Mouse (Mus musculus) lung, embryonic 16.5 days (tissue): ENCODE results near the gene Fer1l5. TPM values are rescaled to one million over a fixed set of nuclear protein-coding genes. Genes with fewer than 3 reads are reported as not detected.

Experiments used
- ATAC-seq: fragments of 200-750 bp; cut with Nextera tagmentation; 2 replicates; pipeline ENCODE4 v1.8.0; 2017; ENCODE audit warnings: low read depth, mild to moderate bottlenecking, moderate library complexity
- H3K27ac ChIP-seq: fragments of 300-500 bp; sonication (generic); 2 replicates; pipeline ENCODE4 v1.5.1; 2014; ENCODE audit warnings: mild to moderate bottlenecking, control low read depth, low read length
- H3K27me3 ChIP-seq: fragments of 300-500 bp; sonication (generic); 2 replicates; pipeline ENCODE4 v1.6.1; 2014; ENCODE audit warnings: low read depth, low read length, mixed read lengths; ENCODE audit not compliant: control insufficient read depth, insufficient read depth
- H3K36me3 ChIP-seq: fragments of 300-500 bp; sonication (generic); 2 replicates; pipeline ENCODE4 v1.6.1; 2014; ENCODE audit warnings: low read length; ENCODE audit not compliant: control insufficient read depth, insufficient read depth
- H3K4me1 ChIP-seq: fragments of 300-500 bp; sonication (generic); replicated peaks from 2 replicates; pipeline ENCODE4 v1.6.1; 2014; ENCODE audit warnings: low read length, mixed read lengths; ENCODE audit not compliant: control insufficient read depth, insufficient read depth
- H3K4me2 ChIP-seq: fragments of 300-500 bp; sonication (generic); 2 replicates; pipeline ENCODE4 v1.6.1; 2014; ENCODE audit warnings: low read depth, low read length, control low read depth
- H3K4me3 ChIP-seq: fragments of 300-500 bp; sonication (generic); 2 replicates; pipeline ENCODE4 v1.5.1; 2014; ENCODE audit warnings: mild to moderate bottlenecking, low read length, control low read depth
- H3K9ac ChIP-seq: fragments of 300-500 bp; sonication (generic); 2 replicates; pipeline ENCODE4 v1.6.1; 2014; ENCODE audit warnings: low read length, control low read depth
- H3K9me3 ChIP-seq: fragments of 300-500 bp; sonication (generic); 2 replicates; pipeline ENCODE4 v1.6.1; 2016; ENCODE audit warnings: low read length; ENCODE audit not compliant: control insufficient read depth
- WGBS: fragments of 180-500 bp; shearing (Covaris S2); extraction: QIAGEN DNeasy Blood & Tissue Kit; methylation state at CpG from one replicate; pipeline ENCODE4 v1.1.7; 2014; 5-methylcytosine and 5-hydroxymethylcytosine counted together
- polyA plus RNA-seq: library from polyadenylated mRNA; unstranded; fragments of >200 nt; fragmentation: Nextera tagmentation; extraction: Ambion mirVana; gene quantifications from 2 replicates; pipeline ENCODE4 v1.2.1, GENCODE M21; 2015

The Fer1l5 gene
- polyA plus RNA-seq, 1 experiment from 2014 or later = 0.88 TPM

GRCm38 (mm10) chr1:36401509-36401908 lies 29.4 kb downstream of the Fer1l5 start:
- no peaks in the 10 kb centered on the region for H3K36me3 ChIP-seq
- H3K4me2 ChIP-seq = no peak overlapping the region
- H3K27ac ChIP-seq = no peak overlapping the region
- no peak overlapping the region for H3K9ac ChIP-seq
- no peaks in the 10 kb centered on the region for H3K4me1 ChIP-seq
- H3K9me3 ChIP-seq = no peaks in the 10 kb centered on the region
- no peaks in the 10 kb centered on the region for H3K27me3 ChIP-seq
- 52% methylated on average over 4 of the region's 4 CpGs for WGBS
- no peak for ATAC-seq
- H3K4me3 ChIP-seq = no peak overlapping the region

GRCm38 (mm10) chr1:36404531-36404930 lies 32.4 kb downstream of the Fer1l5 start:
- Histone ChIP-seq H3K27me3 (no peaks in the 10 kb centered on the region), H3K27ac (no peak overlapping the region), H3K4me1 (no peaks in the 10 kb centered on the region), H3K4me2 (no peak overlapping the region), H3K4me3 (no peak overlapping the region), H3K9ac (no peak overlapping the region), H3K36me3 (no peaks in the 10 kb centered on the region), H3K9me3 (no peaks in the 10 kb centered on the region)
- WGBS = 63% methylated on average over 6 of the region's 6 CpGs
- ATAC-seq = no peak

GRCm38 (mm10) chr1:36429511-36429910 lies 57.4 kb downstream of the Fer1l5 start:
- Histone ChIP-seq H3K4me3 (no peak overlapping the region), H3K36me3 (peaks cover 23% of the 10 kb centered on the region), H3K27me3 (no peaks in the 10 kb centered on the region), H3K9ac (no peak overlapping the region), H3K27ac (no peak overlapping the region), H3K4me2 (no peak overlapping the region), H3K4me1 (no peaks in the 10 kb centered on the region), H3K9me3 (no peaks in the 10 kb centered on the region)
- ATAC-seq = no peak
- 90% methylated on average over 2 of the region's 2 CpGs for WGBS

GRCm38 (mm10) chr1:36432999-36433398 lies 60.9 kb downstream of the Fer1l5 start:
- no peak for ATAC-seq
- WGBS = 59% methylated on average over 4 of the region's 4 CpGs
- Histone ChIP-seq H3K27me3 (no peaks in the 10 kb centered on the region), H3K36me3 (peaks cover 22% of the 10 kb centered on the region), H3K4me2 (no peak overlapping the region), H3K4me1 (no peaks in the 10 kb centered on the region), H3K9ac (no peak overlapping the region), H3K4me3 (no peak overlapping the region), H3K27ac (no peak overlapping the region), H3K9me3 (no peaks in the 10 kb centered on the region)

- Histone ChIP-seq H3K27ac (no peak overlapping the region), H3K36me3 (peaks cover 23% of the 10 kb centered on the region), H3K4me3 (no peak overlapping the region), H3K4me1 (no peaks in the 10 kb centered on the region), H3K9me3 (no peaks in the 10 kb centered on the region), H3K9ac (no peak overlapping the region), H3K27me3 (no peaks in the 10 kb centered on the region), H3K4me2 (no peak overlapping the region)
- no peak for ATAC-seq
- WGBS = 79% methylated on average over 3 of the region's 3 CpGs
These were observed 61.5 kb downstream of the Fer1l5 start for GRCm38 (mm10) chr1:36433616-36434015.

- H3K36me3 ChIP-seq = peaks cover 30% of the 10 kb centered on the region
- WGBS = 62% methylated on average over 4 of the region's 4 CpGs
- H3K4me3 ChIP-seq = no peak overlapping the region
- no peak overlapping the region for H3K27ac ChIP-seq
- H3K9ac ChIP-seq = no peak overlapping the region
- no peaks in the 10 kb centered on the region for H3K9me3 ChIP-seq
- no peaks in the 10 kb centered on the region for H3K27me3 ChIP-seq
- no peaks in the 10 kb centered on the region for H3K4me1 ChIP-seq
- no peak overlapping the region for H3K4me2 ChIP-seq
- ATAC-seq = no peak
These were observed 63.0 kb downstream of the Fer1l5 start for GRCm38 (mm10) chr1:36435071-36435470.

GRCm38 (mm10) chr1:36436515-36436914 lies 64.4 kb downstream of the Fer1l5 start:
- H3K36me3 ChIP-seq = peaks cover 20% of the 10 kb centered on the region
- WGBS = 95% methylated on average over 6 of the region's 6 CpGs
- H3K4me3 ChIP-seq = no peak overlapping the region
- no peak overlapping the region for H3K27ac ChIP-seq
- H3K4me2 ChIP-seq = no peak overlapping the region
- ATAC-seq = no peak
- no peaks in the 10 kb centered on the region for H3K4me1 ChIP-seq
- no peaks in the 10 kb centered on the region for H3K9me3 ChIP-seq
- no peak overlapping the region for H3K9ac ChIP-seq
- H3K27me3 ChIP-seq = no peaks in the 10 kb centered on the region

GRCm38 (mm10) chr1:36437223-36437622 lies 65.1 kb downstream of the Fer1l5 start:
- H3K9ac ChIP-seq = no peak overlapping the region
- WGBS = 97% methylated on average over 3 of the region's 3 CpGs
- ATAC-seq = no peak
- no peak overlapping the region for H3K4me2 ChIP-seq
- no peaks in the 10 kb centered on the region for H3K4me1 ChIP-seq
- no peaks in the 10 kb centered on the region for H3K9me3 ChIP-seq
- peaks cover 18% of the 10 kb centered on the region for H3K36me3 ChIP-seq
- H3K27me3 ChIP-seq = no peaks in the 10 kb centered on the region
- no peak overlapping the region for H3K4me3 ChIP-seq
- no peak overlapping the region for H3K27ac ChIP-seq

GRCm38 (mm10) chr1:36441101-36441500 lies 69.0 kb downstream of the Fer1l5 start:
- Histone ChIP-seq H3K36me3 (peaks cover 16% of the 10 kb centered on the region), H3K27me3 (no peaks in the 10 kb centered on the region), H3K4me2 (no peak overlapping the region), H3K27ac (no peak overlapping the region), H3K9ac (no peak overlapping the region), H3K4me1 (0 out of 2 replicates have a peak, but pooled peaks cover 4% of the 10 kb centered on the region), H3K4me3 (no peak overlapping the region), H3K9me3 (no peaks in the 10 kb centered on the region)
- peak; percentile 41; the same call in 1 of the 2 replicates for ATAC-seq
- WGBS = 56% methylated on average over 4 of the region's 4 CpGs
